Mouse (Mus musculus) gastrocnemius, postnatal 10 days (tissue): ENCODE results near the gene Sorbs2. TPM values are rescaled to one million over a fixed set of nuclear protein-coding genes. Genes with fewer than 3 reads are reported as not detected.

Experiments
- DNase-seq: peaks from one replicate; pipeline ENCODE4 v3.0.0; 2021; ENCODE audit warnings: mixed read lengths
- total RNA-seq, 2 experiments: library from RNA; stranded (reverse); gene quantifications; 2 replicates each; pipeline ENCODE4 v1.2.3; 2021

The Sorbs2 gene
- total RNA-seq, 2 experiments from 2014 or later: 20.4 to 26.5 TPM

DNA sequence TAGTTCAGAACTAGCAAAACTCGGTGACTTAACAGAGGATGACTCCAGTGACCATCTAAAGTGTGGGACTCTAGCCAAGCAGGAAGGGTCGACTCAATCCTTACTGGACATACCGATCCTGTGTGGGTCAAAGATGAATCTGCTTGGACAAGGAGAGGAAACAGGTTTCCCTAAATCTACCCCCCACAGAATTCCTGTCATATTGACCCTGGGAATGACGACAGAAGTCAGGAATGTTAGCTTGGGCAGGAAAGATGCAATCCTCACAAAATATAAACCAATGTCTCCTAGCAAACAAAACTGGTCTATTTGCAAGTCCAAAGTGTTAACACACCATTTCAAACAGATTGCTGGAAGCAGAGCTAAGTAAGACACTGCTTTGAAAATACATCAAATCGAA lies 118.8 kb downstream of the Sorbs2 start:
- no peak for DNase-seq

DNA sequence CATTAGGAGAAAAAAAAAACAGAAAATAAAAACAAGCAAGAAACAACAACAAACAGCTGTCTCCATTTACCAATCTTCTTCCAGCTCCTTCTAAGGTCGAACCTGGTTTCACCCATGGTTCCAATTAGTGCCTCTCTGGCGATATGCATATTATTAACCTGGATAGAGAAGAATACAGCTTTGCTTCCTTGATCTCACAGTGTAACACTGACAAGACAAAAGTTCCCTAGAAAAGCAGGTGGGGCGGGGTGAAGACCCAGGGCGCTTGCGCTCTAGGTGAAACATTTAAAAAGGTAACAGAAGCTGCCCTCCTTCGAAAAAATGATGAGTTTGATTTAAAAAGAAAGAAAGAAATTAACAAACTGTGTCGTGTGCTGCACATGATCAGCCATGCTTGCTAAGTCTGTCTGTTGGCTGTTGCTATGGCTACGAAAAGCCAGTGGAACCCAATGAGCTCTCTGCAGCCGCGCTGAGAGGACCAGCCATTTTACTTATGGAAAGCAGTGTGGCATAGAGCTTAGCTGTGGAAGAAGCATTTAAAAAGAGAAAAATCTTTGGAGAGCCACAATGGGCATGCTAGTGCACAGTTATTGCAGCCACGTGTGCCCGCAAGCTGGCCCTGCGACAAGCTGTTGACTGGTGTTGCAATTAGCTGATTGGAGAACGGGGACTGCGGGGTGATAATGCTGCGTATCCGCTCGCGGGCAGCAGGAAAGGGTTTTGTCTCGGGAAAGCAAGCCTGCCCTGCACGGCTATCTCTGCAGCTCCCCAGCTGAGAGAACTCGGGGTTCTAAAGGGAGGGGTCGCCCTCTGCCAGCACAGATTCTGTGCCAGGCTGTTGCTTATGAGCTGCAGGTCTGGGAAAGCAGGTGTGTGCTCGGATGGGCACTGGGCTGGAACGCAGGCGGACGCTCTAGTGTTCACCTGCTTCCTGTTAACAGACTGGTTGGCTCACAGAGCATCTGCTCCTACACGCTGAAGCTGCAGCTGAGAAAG lies 120.0 kb downstream of the Sorbs2 start:
- DNase-seq: peak; percentile 7

DNA sequence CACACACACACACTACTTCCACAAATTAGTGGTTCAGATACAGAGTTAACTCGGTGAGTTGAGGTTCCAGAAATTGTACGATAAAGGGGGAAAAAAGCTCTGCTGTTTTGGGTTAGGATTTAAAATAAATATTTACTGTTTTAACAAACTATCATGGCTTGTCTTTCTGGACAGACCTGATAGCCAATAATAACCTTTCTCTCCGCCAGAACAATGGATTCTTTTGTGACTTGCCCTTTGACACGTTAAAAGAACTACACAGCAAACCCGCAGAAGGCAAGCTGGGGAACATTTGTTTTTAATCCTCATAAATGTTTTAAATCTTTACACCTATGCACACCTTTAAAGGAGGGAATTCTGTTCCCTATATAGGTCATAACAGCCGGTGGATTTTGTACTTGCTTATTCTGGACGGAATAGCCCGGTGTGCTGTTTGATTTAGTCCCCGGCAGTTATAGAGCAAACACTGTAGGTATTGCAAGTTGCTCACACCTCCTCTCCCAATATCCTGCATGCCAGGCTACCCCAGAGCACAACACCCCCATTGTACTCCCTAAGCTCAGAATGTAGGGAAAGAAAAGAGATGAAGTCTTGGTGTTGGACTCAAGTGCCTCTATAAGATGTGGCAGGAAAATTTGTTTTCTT lies 121.0 kb downstream of the Sorbs2 start:
- no peak for DNase-seq

DNA sequence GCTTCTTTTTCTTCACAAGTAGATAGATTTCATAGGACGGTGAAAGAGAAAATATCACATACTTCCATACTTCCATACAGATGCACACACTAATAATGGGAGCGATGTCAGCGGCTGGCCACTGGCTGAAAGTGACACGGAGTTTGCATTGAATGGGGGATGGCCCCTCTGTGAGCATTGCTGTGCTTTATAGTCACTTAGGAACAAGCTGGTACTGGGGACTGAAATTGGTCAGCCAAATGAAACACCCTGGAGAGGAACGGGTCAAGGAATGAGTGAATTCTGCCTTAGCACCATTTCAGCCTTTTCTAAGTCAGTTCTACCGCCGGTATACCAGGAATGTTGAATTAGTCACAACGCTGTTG lies 121.5 kb downstream of the Sorbs2 start:
- no peak for DNase-seq

DNA sequence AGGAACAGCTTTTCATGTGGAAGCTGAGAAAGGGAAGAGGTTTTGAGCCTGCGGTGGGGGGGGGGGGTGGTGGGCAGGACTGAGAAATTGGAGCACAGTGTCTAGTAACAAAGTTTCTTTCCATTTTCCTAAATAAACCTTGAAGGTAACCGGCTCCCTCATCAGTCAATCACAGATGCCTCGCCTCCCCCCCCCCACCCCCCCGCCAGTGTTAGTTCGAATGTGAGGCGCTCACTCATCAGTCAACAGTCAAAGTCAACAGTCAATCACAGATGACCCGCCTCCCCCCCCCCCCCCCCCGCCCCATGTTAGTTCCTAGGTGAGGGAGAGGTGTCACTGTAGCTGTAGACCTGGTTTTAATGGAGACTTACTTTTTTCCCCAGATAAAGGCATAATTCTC lies 123.4 kb downstream of the Sorbs2 start:
- DNase-seq: no peak

DNA sequence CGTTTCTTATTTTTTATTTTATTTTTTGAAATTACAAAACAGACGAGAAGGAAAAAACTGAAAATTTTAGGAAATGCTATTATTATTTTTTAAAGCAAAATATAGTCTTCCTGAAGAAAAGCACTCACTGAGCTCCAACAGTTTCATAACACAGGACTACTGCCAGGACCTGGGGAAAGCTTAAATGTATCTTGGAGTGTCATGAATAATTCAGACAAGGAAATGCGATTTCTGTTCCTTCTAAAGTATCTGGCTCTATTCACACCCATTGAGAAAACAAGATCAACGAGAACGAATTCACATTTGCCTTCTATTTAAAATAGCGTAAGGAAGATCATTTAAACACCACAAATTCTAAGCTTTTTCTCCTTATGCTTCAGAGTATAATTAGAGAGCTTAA lies 127.6 kb downstream of the Sorbs2 start:
- DNase-seq: no peak

DNA sequence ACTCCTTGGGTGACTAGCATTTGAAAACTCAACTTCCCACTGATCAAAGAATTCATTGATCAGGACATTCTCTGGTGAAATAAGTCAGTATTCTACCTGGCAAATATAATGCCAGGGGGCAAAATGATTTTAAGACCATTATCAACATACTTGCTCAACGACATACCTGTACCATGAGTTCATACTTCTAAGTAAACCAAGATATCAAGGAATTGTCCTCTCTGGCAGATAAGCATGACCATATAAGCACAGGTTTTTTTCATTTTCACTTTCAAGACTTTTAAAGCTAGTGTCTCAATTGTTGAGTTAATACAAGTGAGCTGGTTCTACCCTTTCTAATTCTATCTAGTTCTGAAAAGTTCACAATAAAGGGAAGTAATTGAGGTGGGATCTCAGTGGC lies 130.2 kb downstream of the Sorbs2 start:
- no peak for DNase-seq

DNA sequence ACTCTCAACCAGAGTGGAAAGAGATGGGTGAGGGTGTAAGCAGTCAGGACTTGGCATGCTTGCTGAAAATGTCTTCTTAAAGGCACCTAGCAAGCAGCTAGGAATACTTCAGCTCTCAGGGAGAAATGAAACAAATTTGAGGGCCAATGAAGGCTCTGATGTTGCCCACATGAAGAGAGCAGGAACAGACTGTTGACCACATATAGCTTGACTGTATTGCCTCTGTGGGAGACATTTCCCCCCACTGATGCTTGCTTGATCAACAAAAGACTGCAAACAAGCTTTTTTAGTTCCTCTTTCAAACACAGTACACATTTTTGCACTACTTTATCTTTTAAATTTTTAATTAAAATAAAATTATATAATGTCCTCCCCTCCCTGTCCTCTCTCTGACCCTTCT lies 131.9 kb downstream of the Sorbs2 start:
- no peak for DNase-seq

DNA sequence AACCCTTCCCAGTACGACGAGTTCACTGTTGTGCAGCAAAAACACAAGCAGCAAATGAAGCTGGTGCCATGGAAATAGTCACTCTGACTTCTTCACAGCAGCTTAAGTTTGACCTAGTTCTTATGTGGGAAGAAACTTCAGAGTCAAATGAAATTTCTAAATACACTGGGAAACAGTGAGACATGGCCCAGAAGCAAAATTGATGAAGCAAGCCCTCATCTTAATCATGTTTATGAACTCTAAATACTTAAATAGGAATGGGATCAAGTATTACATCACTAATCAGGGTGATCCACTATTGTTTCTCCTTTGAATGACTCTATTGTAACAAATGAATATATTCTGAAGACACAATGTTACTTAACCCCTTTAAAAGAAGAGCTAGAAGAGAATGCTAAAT lies 137.1 kb downstream of the Sorbs2 start:
- DNase-seq: no peak

DNA sequence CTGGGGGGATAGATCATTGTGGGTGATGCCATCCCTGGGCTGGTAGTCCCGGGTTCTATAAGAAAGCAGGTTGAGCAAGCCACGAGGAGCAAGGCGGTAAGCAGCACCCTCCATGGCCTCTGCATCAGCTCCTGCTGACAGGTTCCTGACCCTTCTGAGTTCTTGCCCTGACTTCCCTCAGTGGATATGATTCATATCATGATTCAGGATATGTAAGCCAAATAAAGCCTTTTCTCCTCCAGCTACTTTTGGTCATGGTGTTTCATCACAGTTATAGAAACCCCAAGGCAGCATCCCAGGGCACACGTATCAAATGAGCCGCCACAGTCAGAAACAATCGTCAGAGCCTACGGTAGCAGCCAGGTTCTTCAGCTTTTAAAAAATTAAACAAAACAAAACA lies 141.5 kb downstream of the Sorbs2 start:
- DNase-seq: no peak

DNA sequence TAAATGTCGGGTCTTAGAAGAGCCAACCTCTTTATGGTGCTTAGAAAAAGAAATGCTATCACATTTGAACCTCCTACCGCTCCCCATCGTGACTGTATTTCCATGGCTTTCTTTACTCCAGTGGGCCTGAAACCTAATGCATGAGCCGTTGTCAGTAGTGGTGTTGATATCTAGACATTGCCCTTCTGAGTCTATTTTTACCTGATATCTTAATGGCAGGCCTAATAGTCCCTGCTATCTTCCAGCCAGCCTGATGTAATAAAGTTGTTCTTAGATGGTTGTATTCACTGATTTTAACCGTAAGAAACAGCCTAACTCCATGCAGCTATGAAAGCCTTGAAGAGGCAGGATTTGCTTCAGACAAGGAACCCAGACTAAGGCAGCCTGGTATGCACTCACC lies 142.4 kb downstream of the Sorbs2 start:
- DNase-seq: no peak

DNA sequence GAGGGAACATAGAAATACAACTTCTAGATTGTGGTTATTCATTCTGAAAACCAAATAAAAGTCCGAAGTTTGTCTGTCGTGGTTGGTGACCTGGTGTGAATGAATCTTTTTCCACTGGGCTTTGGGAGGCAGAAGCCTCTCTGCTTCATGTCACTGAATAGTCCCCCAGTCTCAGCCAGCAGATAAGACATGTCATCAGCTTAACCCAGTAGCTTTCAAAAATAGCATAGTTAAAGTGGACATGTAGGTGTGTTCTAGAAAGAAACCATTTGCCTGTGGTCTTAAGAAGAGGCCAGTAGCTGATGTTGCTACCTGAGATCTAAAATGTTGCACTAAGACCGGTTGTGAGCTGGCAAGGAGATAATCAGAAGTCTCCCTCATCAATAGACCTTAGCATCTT lies 150.4 kb downstream of the Sorbs2 start:
- no peak for DNase-seq

DNA sequence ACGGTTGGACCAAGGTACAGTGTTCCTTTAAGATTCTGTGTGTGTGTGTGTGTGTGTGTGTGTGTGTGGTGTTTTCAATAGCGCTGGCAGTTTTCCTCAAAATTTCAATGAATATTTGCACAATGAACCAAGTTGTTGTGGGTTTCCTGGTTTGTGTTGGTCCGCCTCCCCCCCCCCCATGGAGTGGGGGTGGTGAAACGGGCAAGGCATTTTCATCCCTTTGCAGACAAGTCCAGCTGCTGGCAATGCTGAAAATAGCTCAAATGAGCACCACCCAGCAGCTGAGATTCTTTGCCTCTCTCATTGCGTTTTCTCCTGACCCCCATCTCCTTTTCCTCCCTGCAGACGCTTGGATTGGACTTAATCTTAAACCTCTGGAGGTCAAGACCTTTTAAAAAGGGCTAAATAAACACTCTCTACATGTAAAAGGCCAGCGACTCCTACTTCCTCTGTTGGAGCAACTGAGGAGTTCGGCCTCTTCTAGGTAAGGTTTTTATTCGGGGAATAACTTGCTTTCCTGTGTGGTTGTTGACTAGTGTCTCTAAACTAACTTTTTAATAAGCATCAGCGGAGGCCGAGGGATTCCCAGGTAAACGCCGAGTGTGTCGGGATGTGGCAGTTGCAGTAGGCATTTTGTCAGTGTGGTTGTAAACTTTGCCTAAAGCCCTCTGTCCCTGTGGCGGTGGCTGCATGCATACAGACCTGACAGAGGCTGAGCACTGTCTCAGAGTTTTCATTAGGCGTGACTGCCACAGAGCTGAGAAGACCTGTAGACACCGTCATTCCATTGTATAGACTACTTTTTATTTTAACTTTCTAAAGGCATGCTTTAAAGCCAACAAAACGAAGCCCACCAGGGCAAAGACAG lies 151.1 kb downstream of the Sorbs2 start:
- no peak for DNase-seq

DNA sequence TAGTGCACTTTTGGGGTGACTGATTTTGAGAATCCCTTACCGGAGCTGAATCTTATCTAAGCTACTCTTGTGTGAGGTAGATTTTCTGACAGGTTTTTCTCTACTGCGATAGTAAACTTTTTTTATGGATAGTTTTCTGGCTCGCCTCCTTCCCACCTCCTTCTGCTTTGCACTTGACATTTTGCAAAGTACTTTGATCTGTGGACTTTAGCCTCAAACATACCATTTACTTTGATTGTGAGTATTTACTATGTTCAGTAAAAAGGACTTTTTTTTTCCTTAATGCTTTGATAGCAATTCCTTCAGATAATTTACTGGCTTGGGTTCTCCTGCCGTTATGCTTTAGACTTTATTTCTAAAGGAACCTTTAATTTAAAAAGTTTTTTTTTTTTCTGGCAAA lies 151.9 kb downstream of the Sorbs2 start:
- DNase-seq: no peak

DNA sequence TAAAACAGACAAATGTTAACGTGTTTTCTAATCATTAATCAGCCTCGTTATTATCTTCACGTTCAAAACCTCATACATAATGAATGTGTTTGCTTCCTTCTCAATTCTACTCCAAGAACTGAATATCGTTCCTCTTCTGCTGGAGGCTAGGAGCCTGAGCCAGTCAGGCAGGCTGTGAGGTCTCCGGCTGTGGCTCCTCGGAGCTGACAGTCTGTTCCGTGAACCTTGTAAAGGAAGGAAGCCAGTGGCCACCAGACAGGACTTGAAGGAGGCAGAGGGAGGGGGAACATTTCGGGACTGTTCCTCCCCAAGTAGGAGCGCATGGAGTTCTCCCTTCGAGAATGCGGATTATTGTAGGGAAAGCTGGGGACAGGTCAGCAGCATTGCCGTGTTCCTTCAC lies 153.0 kb downstream of the Sorbs2 start:
- DNase-seq: no peak

DNA sequence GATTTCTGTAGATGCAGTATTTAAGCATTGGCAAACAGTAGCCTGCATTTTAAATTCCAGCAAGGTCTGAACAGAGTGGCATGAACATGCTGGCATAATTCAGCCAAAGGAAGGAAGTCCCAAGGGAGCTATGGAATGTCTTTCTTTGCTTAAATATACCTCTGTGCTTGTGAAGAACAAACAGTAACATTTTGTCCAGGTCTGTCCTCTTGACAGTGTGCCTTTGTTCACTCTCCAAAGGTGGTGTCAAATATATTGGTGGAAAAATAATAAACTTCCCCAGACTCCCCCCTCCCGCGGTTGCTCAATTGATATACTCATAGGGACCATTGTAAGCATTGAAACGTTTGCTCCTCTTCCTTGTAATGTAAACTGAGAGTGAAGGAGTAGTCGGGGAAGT lies 154.0 kb downstream of the Sorbs2 start:
- DNase-seq: no peak

DNA sequence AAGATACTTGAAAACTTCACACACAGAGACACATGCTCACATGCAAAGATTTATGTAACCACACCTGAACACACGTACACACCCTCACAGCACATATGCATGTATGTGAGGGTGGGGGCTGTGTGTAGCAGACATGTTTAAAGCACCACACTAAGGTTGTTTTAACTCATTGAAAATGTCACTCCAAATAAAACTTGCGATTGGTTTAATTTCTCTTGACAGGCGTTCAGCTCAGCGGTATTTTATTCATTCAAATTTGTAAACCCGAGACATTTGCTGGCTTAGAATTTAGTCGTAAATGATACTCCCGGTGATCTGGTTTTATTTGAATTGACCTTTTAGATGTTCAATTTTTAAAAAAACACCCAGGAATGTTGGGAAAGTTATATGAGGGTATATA lies 158.6 kb downstream of the Sorbs2 start:
- DNase-seq: no peak

DNA sequence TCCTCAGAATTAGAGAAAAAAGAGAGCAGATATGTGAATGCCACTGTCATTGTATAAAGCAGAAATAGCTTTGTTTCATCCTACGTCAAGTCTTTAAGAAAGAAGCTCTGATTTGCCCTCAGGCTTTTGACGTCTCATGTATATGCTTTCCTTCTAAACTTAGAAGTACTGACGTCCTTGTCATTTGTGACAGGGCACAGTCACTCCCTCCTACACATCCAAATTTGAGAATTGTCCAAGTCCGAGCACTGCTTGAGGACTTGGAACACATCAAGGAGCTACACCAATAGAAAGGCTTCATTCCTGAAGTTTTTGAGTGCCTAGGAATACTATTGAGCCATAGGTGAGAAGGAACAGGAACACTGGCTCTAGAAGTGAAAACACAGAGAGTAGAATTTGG lies 165.6 kb downstream of the Sorbs2 start:
- DNase-seq: no peak

DNA sequence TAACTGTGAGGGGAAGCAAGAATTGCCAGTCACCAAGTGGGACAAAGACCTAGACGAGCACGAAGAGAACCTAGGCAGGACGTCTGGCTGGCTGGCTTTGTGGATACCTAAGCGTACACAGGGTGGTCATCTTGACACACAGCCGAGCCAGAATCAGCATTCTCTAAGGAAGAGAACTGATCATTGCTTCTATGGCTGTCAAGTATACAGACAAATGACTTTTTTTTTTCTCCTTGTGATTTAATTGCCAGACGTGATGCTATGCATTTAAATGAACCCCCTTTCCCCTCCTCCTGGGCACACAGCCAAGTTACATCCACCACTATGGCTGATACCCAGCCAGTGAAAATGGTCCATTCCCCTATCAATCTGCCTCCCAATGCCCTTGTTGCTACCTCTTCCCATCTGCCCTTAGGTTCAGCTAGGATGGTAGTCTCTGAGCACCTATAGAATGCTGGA lies 168.3 kb downstream of the Sorbs2 start:
- no peak for DNase-seq

DNA sequence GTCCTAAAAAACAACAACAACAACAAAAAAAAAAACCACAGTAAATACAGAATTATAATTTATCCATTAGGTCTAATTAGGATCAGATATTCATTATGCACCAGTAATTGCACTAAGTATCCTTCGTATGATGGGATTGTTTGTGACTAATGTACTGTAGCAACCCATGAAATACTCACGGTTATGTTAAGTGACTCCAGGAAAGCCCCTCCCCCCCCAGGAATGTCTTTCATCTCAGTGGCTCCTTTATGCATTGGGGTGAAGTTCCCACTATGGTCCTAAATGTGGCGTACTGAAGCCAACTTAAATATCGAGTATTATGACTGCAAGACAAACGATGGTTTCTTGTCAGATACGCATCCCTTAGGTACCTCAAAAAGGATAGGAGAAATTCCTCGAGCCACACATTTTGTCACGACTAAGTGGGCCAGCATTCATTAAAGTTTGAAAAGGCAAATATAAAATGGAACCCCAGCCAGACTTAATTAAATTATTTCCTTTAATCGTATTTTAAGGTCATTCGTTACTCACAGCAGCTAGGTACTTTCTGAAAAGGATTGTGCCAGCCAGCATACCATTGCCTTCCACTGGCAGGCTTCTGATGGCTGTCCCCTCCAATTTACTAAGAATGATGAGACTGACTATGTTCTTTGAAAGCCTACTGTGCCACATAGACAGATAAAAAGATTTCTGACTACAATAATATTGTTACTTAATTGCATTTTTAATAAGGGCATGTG lies 169.7 kb downstream of the Sorbs2 start:
- DNase-seq: no peak

DNA sequence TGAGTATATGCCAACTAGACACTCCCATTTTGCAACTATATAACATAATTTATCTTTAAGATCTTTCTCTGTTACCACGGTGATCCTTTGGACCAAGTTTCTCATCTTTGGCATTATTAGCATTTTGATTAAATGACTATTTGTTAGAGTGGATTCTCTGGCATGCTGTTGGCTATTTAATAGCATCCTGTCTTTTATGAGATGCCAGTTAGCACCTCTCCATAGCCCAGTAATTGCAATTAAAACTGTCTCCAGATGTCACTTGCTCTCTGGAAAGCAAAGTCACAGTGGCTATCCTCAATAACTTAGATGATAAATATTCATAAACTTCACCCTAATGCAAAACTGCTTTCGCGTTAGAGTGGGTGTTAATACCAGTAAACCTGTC lies 170.3 kb downstream of the Sorbs2 start:
- DNase-seq: no peak

DNA sequence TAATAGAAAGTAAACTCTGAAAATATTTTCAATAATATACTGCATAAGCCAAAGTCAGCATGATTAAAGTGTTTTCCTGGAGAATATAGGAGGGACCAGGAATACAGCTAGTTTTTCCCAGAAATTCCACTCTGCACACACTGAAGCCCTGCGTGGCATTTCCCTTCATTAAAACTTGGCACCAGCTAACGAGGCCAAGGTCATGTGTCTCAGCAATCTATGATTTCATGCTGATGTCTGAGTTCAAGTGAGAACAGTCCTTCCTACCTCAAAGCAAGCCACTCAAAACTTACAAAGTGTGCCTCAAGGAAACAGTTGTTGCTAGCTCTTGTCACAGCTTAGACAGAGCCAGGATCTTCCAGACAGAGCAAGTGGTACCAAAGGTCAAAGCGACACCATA lies 173.6 kb downstream of the Sorbs2 start:
- DNase-seq: no peak
